Mouse (Mus musculus): ENCODE results near the gene Gm37240.

Gm37240 gene

GRCm38 (mm10) chr3:84685662-84686293, 1201.5 kb downstream of the Gm37240 start:
- CTCF ChIA-PET, result interaction anchor here (0.6 to 0.7 kb wide), 2 partner anchors 11 to 23 kb away, joined by 3 read pairs; no protein-coding TSS in a partner anchor

- CTCF ChIA-PET, result no interaction called here
Measured at GRCm38 (mm10) chr3:84683788-84684187, 1203.5 kb downstream of the Gm37240 start.

- CTCF ChIA-PET, result interaction anchor here (0.9 kb wide), 1 partner anchor 12 kb away, joined by 3 read pairs; no protein-coding TSS in a partner anchor
Measured at GRCm38 (mm10) chr3:84681699-84682098, 1205.6 kb downstream of the Gm37240 start.

- CTCF ChIA-PET, result no interaction called here
Measured at GRCm38 (mm10) chr3:84680062-84680461, 1207.3 kb downstream of the Gm37240 start.

GRCm38 (mm10) chr3:84679542-84679941, 1207.8 kb downstream of the Gm37240 start:
- CTCF ChIA-PET, result no interaction called here

GRCm38 (mm10) chr3:84678891-84679290, 1208.4 kb downstream of the Gm37240 start:
- CTCF ChIA-PET, result no interaction called here

GRCm38 (mm10) chr3:84675710-84676109, 1211.6 kb downstream of the Gm37240 start:
- CTCF ChIA-PET, result no interaction called here

- CTCF ChIA-PET, result interaction anchor here (0.9 kb wide), 1 partner anchor 237 kb away, joined by 3 read pairs; no protein-coding TSS in a partner anchor
Measured at GRCm38 (mm10) chr3:84673552-84673951, 1213.8 kb downstream of the Gm37240 start.

GRCm38 (mm10) chr3:84672136-84672535, 1215.2 kb downstream of the Gm37240 start:
- CTCF ChIA-PET, result interaction anchor here (0.7 kb wide), 1 partner anchor 201 kb away, joined by 5 read pairs; no protein-coding TSS in a partner anchor

GRCm38 (mm10) chr3:84668957-84669356, 1218.4 kb downstream of the Gm37240 start:
- CTCF ChIA-PET, result interaction anchor here (0.6 kb wide), 1 partner anchor 121 kb away, joined by 5 read pairs; no protein-coding TSS in a partner anchor

GRCm38 (mm10) chr3:84665255-84666073, 1221.9 kb downstream of the Gm37240 start:
- CTCF ChIA-PET, result no interaction called here

GRCm38 (mm10) chr3:84664686-84665085, 1222.6 kb downstream of the Gm37240 start:
- CTCF ChIA-PET, result no interaction called here

GRCm38 (mm10) chr3:84663858-84664257, 1223.5 kb downstream of the Gm37240 start:
- CTCF ChIA-PET, result no interaction called here

GRCm38 (mm10) chr3:84663079-84663478, 1224.2 kb downstream of the Gm37240 start:
- CTCF ChIA-PET, result interaction anchor here (0.6 kb wide), 1 partner anchor 23 kb away, joined by 3 read pairs; no protein-coding TSS in a partner anchor

- CTCF ChIA-PET, result interaction anchor here (0.7 kb wide), 1 partner anchor 246 kb away, joined by 7 read pairs; no protein-coding TSS in a partner anchor
Measured at GRCm38 (mm10) chr3:84660380-84660779, 1226.9 kb downstream of the Gm37240 start.

- CTCF ChIA-PET, result no interaction called here
Measured at GRCm38 (mm10) chr3:84658872-84659271, 1228.4 kb downstream of the Gm37240 start.

- CTCF ChIA-PET, result no interaction called here
Measured at GRCm38 (mm10) chr3:84658017-84658416, 1229.3 kb downstream of the Gm37240 start.

GRCm38 (mm10) chr3:84657240-84657639, 1230.1 kb downstream of the Gm37240 start:
- CTCF ChIA-PET, result no interaction called here

- CTCF ChIA-PET, result interaction anchor here (0.6 to 0.7 kb wide), 2 partner anchors 88 to 143 kb away, joined by 6 to 7 read pairs; no protein-coding TSS in a partner anchor
Measured at GRCm38 (mm10) chr3:84655785-84656150, 1231.5 kb downstream of the Gm37240 start.

GRCm38 (mm10) chr3:84654900-84655784, 1232.2 kb downstream of the Gm37240 start:
- CTCF ChIA-PET, result interaction anchor here (0.6 to 0.7 kb wide), 2 partner anchors 89 to 144 kb away, joined by 6 to 7 read pairs; no protein-coding TSS in a partner anchor

GRCm38 (mm10) chr3:84654246-84654826, 1233.0 kb downstream of the Gm37240 start:
- CTCF ChIA-PET, result interaction anchor here (0.7 kb wide), 1 partner anchor 14 kb away, joined by 9 read pairs; no protein-coding TSS in a partner anchor
